Mouse (Mus musculus): ENCODE measurements at regions not wholly inside any gene's neighbourhood (a gene's known extent, or its start where the extent isn't known, plus 50 kb on each side); places are given as distances from the start of the nearest gene placed in this dataset.
"Not testable (repeated sequence)": the region's sequence is repeated elsewhere in the genome, so short reads cannot be mapped to it uniquely, and the experiment has no call there.

GRCm38 (mm10) chr1:94969543-94969942 is 343.9 kb upstream of the Fam174a start:
- Histone ChIP-seq H3K27ac (ENCODE audit: low read depth, low read length) (no peak overlapping the region), H3K4me2 (replicated peaks; ENCODE audit: low read depth) (no peak overlapping the region), H3K4me3 (ENCODE audit: low read depth, low read length) (no peak overlapping the region), H3K27me3 (replicated peaks; ENCODE audit: control insufficient read depth, insufficient read depth, low read length) (no peaks in the 10 kb centered on the region), H3K4me1 (replicated peaks; ENCODE audit: control insufficient read depth, insufficient read depth, low read length) (no peaks in the 10 kb centered on the region), H3K9ac (ENCODE audit: low read depth, low read length) (no peak overlapping the region), H3K9me3 (ENCODE audit: control insufficient read depth) (no peaks in the 10 kb centered on the region), H3K36me3 (ENCODE audit: control insufficient read depth, insufficient read depth) (no peaks in the 10 kb centered on the region)
- TF ChIP-seq CTCF (IDR thresholded peaks at IDR 0.05; ENCODE audit: low read depth), result no peak
- ATAC-seq, result no peak

GRCm38 (mm10) chr1:94970103-94970759 is 343.2 kb upstream of the Fam174a start:
- WGBS, result 77% methylated on average over 3 of the region's 3 CpGs
- TF ChIP-seq CTCF (IDR thresholded peaks at IDR 0.05; ENCODE audit: low read depth), result no peak
- Histone ChIP-seq H3K27ac (ENCODE audit: low read depth, low read length) (no peak overlapping the region), H3K4me1 (replicated peaks; ENCODE audit: control insufficient read depth, insufficient read depth, low read length) (no peaks in the 10 kb centered on the region), H3K9me3 (ENCODE audit: control insufficient read depth) (no peaks in the 10 kb centered on the region), H3K9ac (ENCODE audit: low read depth, low read length) (no peak overlapping the region), H3K36me3 (ENCODE audit: control insufficient read depth, insufficient read depth) (no peaks in the 10 kb centered on the region), H3K27me3 (replicated peaks; ENCODE audit: control insufficient read depth, insufficient read depth, low read length) (no peaks in the 10 kb centered on the region), H3K4me2 (replicated peaks; ENCODE audit: low read depth) (no peak overlapping the region), H3K4me3 (ENCODE audit: low read depth, low read length) (no peak overlapping the region)
- ATAC-seq, result no peak

- Histone ChIP-seq H3K9ac (ENCODE audit: low read depth, low read length) (no peak overlapping the region), H3K27me3 (replicated peaks; ENCODE audit: control insufficient read depth, insufficient read depth, low read length) (no peaks in the 10 kb centered on the region), H3K36me3 (ENCODE audit: control insufficient read depth, insufficient read depth) (no peaks in the 10 kb centered on the region), H3K27ac (ENCODE audit: low read depth, low read length) (no peak overlapping the region), H3K4me1 (replicated peaks; ENCODE audit: control insufficient read depth, insufficient read depth, low read length) (no peaks in the 10 kb centered on the region), H3K4me3 (ENCODE audit: low read depth, low read length) (no peak overlapping the region), H3K9me3 (ENCODE audit: control insufficient read depth) (no peaks in the 10 kb centered on the region), H3K4me2 (replicated peaks; ENCODE audit: low read depth) (no peak overlapping the region)
- ATAC-seq, result no peak
- 44% methylated on average over 1 of the region's 1 CpGs for WGBS
- TF ChIP-seq CTCF (IDR thresholded peaks at IDR 0.05; ENCODE audit: low read depth), result no peak
These were observed 320.1 kb upstream of the Fam174a start for GRCm38 (mm10) chr1:94993338-94993737.

GRCm38 (mm10) chr1:95003900-95004299 is 309.5 kb upstream of the Fam174a start:
- no peaks in the 10 kb centered on the region for H3K4me1 ChIP-seq (replicated peaks; ENCODE audit: control insufficient read depth, insufficient read depth, low read length)
- no peak for ATAC-seq
- 69% methylated on average over 4 of the region's 4 CpGs for WGBS
- H3K9ac ChIP-seq (ENCODE audit: low read depth, low read length), result no peak overlapping the region
- no peaks in the 10 kb centered on the region for H3K27me3 ChIP-seq (replicated peaks; ENCODE audit: control insufficient read depth, insufficient read depth, low read length)
- H3K4me2 ChIP-seq (replicated peaks; ENCODE audit: low read depth), result no peak overlapping the region
- no peak overlapping the region for H3K4me3 ChIP-seq (ENCODE audit: low read depth, low read length)
- no peak overlapping the region for H3K27ac ChIP-seq (ENCODE audit: low read depth, low read length)
- no peak for TF ChIP-seq CTCF (IDR thresholded peaks at IDR 0.05; ENCODE audit: low read depth)
- no peaks in the 10 kb centered on the region for H3K36me3 ChIP-seq (ENCODE audit: control insufficient read depth, insufficient read depth)
- no peaks in the 10 kb centered on the region for H3K9me3 ChIP-seq (ENCODE audit: control insufficient read depth)

- Histone ChIP-seq H3K27ac (ENCODE audit: low read depth, low read length) (no peak overlapping the region), H3K4me3 (ENCODE audit: low read depth, low read length) (no peak overlapping the region), H3K9ac (ENCODE audit: low read depth, low read length) (no peak overlapping the region), H3K4me2 (replicated peaks; ENCODE audit: low read depth) (no peak overlapping the region), H3K36me3 (ENCODE audit: control insufficient read depth, insufficient read depth) (no peaks in the 10 kb centered on the region), H3K9me3 (ENCODE audit: control insufficient read depth) (no peaks in the 10 kb centered on the region), H3K4me1 (replicated peaks; ENCODE audit: control insufficient read depth, insufficient read depth, low read length) (no peaks in the 10 kb centered on the region), H3K27me3 (replicated peaks; ENCODE audit: control insufficient read depth, insufficient read depth, low read length) (no peaks in the 10 kb centered on the region)
- WGBS, result 89% methylated on average over 3 of the region's 3 CpGs
- no peak for TF ChIP-seq CTCF (IDR thresholded peaks at IDR 0.05; ENCODE audit: low read depth)
- no peak for ATAC-seq
These were observed 282.8 kb upstream of the Fam174a start for GRCm38 (mm10) chr1:95030579-95030978.

GRCm38 (mm10) chr1:95033661-95034414 is 279.6 kb upstream of the Fam174a start:
- not testable (repeated sequence) for H3K4me1 ChIP-seq (replicated peaks; ENCODE audit: control insufficient read depth, insufficient read depth, low read length); H3K27me3 ChIP-seq (replicated peaks; ENCODE audit: control insufficient read depth, insufficient read depth, low read length); H3K9me3 ChIP-seq (ENCODE audit: control insufficient read depth); H3K27ac ChIP-seq (ENCODE audit: low read depth, low read length); H3K4me3 ChIP-seq (ENCODE audit: low read depth, low read length); H3K4me2 ChIP-seq (replicated peaks; ENCODE audit: low read depth); H3K36me3 ChIP-seq (ENCODE audit: control insufficient read depth, insufficient read depth); ATAC-seq; H3K9ac ChIP-seq (ENCODE audit: low read depth, low read length)
- 43% methylated on average over 1 of the region's 1 CpGs for WGBS

All from intestine, postnatal 0 days (tissue).